Mouse (Mus musculus) CH12.LX (cell line): ENCODE data around the gene Madd. TPM values are rescaled to one million over a fixed set of nuclear protein-coding genes. Genes with fewer than 3 reads are reported as not detected.
"Not testable (repeated sequence)": the region's sequence is repeated elsewhere in the genome, so short reads cannot be mapped to it uniquely, and the experiment has no call there.

Experiments
- DNase-seq: peaks from one replicate; pipeline ENCODE4 v3.0.0-alpha.2; 2013; ENCODE audit errors: extremely low read depth
- H3K27ac ChIP-seq: 2 replicates; pipeline ENCODE4 v1.5.1; 2012; ENCODE audit warnings: low read depth, mild to moderate bottlenecking, control low read depth, moderate library complexity; ENCODE audit not compliant: insufficient read depth
- H3K27me3 ChIP-seq: replicated peaks from 2 replicates; pipeline ENCODE3; 2012; ENCODE audit warnings: inconsistent platforms
- H3K36me3 ChIP-seq, 2 experiments: replicated peaks in 1 of 2; 2 replicates each; pipeline versions ENCODE3 to v1.6.1; 2012; ENCODE audit warnings: inconsistent platforms in 1 of 2, low read length in 1 of 2, mild to moderate bottlenecking in 1 of 2, mixed read lengths in 1 of 2, moderate library complexity in 1 of 2; ENCODE audit not compliant: control insufficient read depth in 1 of 2, insufficient read depth in 1 of 2
- H3K4me1 ChIP-seq, 2 experiments: 2 replicates each; pipeline ENCODE4 v1.6.1; 2012; ENCODE audit warnings: inconsistent platforms in 1 of 2, moderate library complexity in 1 of 2; ENCODE audit not compliant: insufficient read depth in 2 of 2, control insufficient read depth in 1 of 2
- H3K4me2 ChIP-seq: 2 replicates; pipeline ENCODE4 v1.6.1; 2012; ENCODE audit warnings: low read depth, mild to moderate bottlenecking, control low read depth; ENCODE audit not compliant: poor library complexity, insufficient read depth, severe bottlenecking
- H3K4me3 ChIP-seq, 3 experiments: fragments of 150-350 bp in 1 of 3; sonication (generic) in 1 of 3; replicated peaks in 1 of 3; 2 replicates each; pipeline versions ENCODE3 to v1.5.1; 2011 to 2012; ENCODE audit warnings: low read depth in 2 of 3, low read length in 2 of 3, mild to moderate bottlenecking in 2 of 3, moderate library complexity in 2 of 3, control low read depth in 1 of 3, improper control_type of control experiment in 1 of 3, inconsistent platforms in 1 of 3, mixed read lengths in 1 of 3; ENCODE audit not compliant: poor library complexity in 1 of 3
- H3K79me2 ChIP-seq: replicated peaks from 2 replicates; pipeline ENCODE4 v1.6.1; 2012; ENCODE audit warnings: mild to moderate bottlenecking, moderate library complexity; ENCODE audit not compliant: control insufficient read depth, poor library complexity, insufficient read depth, severe bottlenecking; ENCODE audit errors: extremely low read depth
- H3K9ac ChIP-seq: 2 replicates; pipeline ENCODE4 v1.6.1; 2012; ENCODE audit warnings: low read depth, mild to moderate bottlenecking, control low read depth, moderate library complexity; ENCODE audit not compliant: insufficient read depth
- H3K9me3 ChIP-seq: replicated peaks from 2 replicates; pipeline ENCODE3; 2012; ENCODE audit warnings: low read length, inconsistent platforms, mixed read lengths
- BHLHE40 ChIP-seq: IDR thresholded peaks from 2 replicates; pipeline ENCODE4 v1.6.1; 2011; ENCODE audit warnings: mild to moderate bottlenecking, low read depth, low read length, improper control_type of control experiment
- CTCF ChIP-seq, 2 experiments: IDR thresholded peaks in 1 of 2; conservative IDR thresholded peaks in 1 of 2; 2 replicates each; pipeline ENCODE4 v1.5.1; 2011 to 2012; ENCODE audit warnings: low read depth in 2 of 2, low read length in 2 of 2, improper control_type of control experiment in 1 of 2, inconsistent platforms in 1 of 2, mild to moderate bottlenecking in 1 of 2, moderate library complexity in 1 of 2
- ELF1 ChIP-seq: IDR thresholded peaks from 2 replicates; pipeline ENCODE4 v1.6.1; 2014; ENCODE audit warnings: low read depth, mild to moderate bottlenecking, inconsistent platforms, low read length, improper control_type of control experiment
- EP300 ChIP-seq: IDR thresholded peaks from 2 replicates; pipeline ENCODE4 v1.6.1; 2011; ENCODE audit warnings: low read length, improper control_type of control experiment
- HCFC1 ChIP-seq: IDR thresholded peaks from 2 replicates; pipeline ENCODE4 v1.6.1; 2012; ENCODE audit warnings: low read depth, mild to moderate bottlenecking, inconsistent platforms, low read length, improper control_type of control experiment
- IRF4 ChIP-seq: IDR thresholded peaks from 2 replicates; pipeline ENCODE4 v1.6.1; 2014; ENCODE audit warnings: low read depth, mild to moderate bottlenecking, inconsistent platforms, low read length, improper control_type of control experiment
- JUN ChIP-seq: IDR thresholded peaks from 2 replicates; pipeline ENCODE4 v1.6.1; 2011; ENCODE audit warnings: low read depth, mild to moderate bottlenecking, low read length, improper control_type of control experiment, moderate library complexity; ENCODE audit not compliant: insufficient read depth
- KAT2A ChIP-seq: IDR thresholded peaks from 2 replicates; pipeline ENCODE4 v1.6.1; 2012; ENCODE audit warnings: low read length, improper control_type of control experiment, inconsistent platforms; ENCODE audit not compliant: insufficient replicate concordance
- MXI1 ChIP-seq: IDR thresholded peaks from 2 replicates; pipeline ENCODE4 v1.6.1; 2011; ENCODE audit warnings: mild to moderate bottlenecking, low read depth, low read length, improper control_type of control experiment
- NRF1 ChIP-seq: IDR thresholded peaks from 2 replicates; pipeline ENCODE4 v1.6.1; 2014; ENCODE audit warnings: low read depth, mild to moderate bottlenecking, inconsistent platforms, low read length, improper control_type of control experiment, moderate library complexity
- RAD21 ChIP-seq: IDR thresholded peaks from 2 replicates; pipeline ENCODE4 v1.6.1; 2011; ENCODE audit warnings: low read depth, mild to moderate bottlenecking, low read length, improper control_type of control experiment, moderate library complexity
- SMC3 ChIP-seq: IDR thresholded peaks from 2 replicates; pipeline ENCODE4 v1.6.1; 2011; ENCODE audit warnings: low read depth, low read length, improper control_type of control experiment
- TBP ChIP-seq: conservative IDR thresholded peaks from 2 replicates; pipeline ENCODE4 v1.6.1; 2011; ENCODE audit warnings: low read depth, low read length, improper control_type of control experiment
- TCF12 ChIP-seq: IDR thresholded peaks from 2 replicates; pipeline ENCODE4 v1.6.1; 2014; ENCODE audit warnings: low read depth, mild to moderate bottlenecking, inconsistent platforms, low read length, improper control_type of control experiment
- UBTF ChIP-seq: IDR thresholded peaks from 2 replicates; pipeline ENCODE4 v1.6.1; 2012; ENCODE audit warnings: low read depth, mild to moderate bottlenecking, inconsistent platforms, low read length, improper control_type of control experiment, moderate library complexity
- USF1 ChIP-seq: IDR thresholded peaks from 2 replicates; pipeline ENCODE4 v1.6.1; 2014; ENCODE audit warnings: low read depth, mild to moderate bottlenecking, inconsistent platforms, low read length, improper control_type of control experiment
- ZKSCAN1 ChIP-seq: IDR thresholded peaks from 2 replicates; pipeline ENCODE4 v1.6.1; 2012; ENCODE audit warnings: low read depth, inconsistent platforms, low read length, improper control_type of control experiment, borderline replicate concordance
- ZMIZ1 ChIP-seq: IDR thresholded peaks from 2 replicates; pipeline ENCODE4 v1.6.1; 2012; ENCODE audit warnings: low read depth, mild to moderate bottlenecking, inconsistent platforms, low read length, improper control_type of control experiment
- ZNF384 ChIP-seq: IDR thresholded peaks from 2 replicates; pipeline ENCODE4 v1.6.1; 2012; ENCODE audit warnings: low read depth, low read length, improper control_type of control experiment, inconsistent platforms
- dilution Hi-C: fragments of 300-500 bp; cut with MboI; formaldehyde crosslinking; loops from 2 replicates; pipeline ENCODE4 v1.14.3; 2020; ENCODE audit warnings: low sequenced_read_pairs; ENCODE audit not compliant: extremely low pct_unique_long_range_greater_than_20kb, extremely low pct_ligation_motif_present
- in situ Hi-C: fragments of 300-500 bp; cut with MboI; formaldehyde crosslinking; loops from 3 replicates; pipeline ENCODE4 v1.14.3; 2019; ENCODE audit warnings: low sequenced_read_pairs, low pct_ligation_motif_present, low pct_unique_long_range_greater_than_20kb, mixed read lengths
- polyA plus RNA-seq: library from polyadenylated mRNA; unstranded; fragments of >175 nt; gene quantifications from 2 replicates; pipeline ENCODE4 v1.2.1, GENCODE M21; 2012; ENCODE audit warnings: low read depth; ENCODE audit not compliant: insufficient read length
- total RNA-seq, 2 experiments: library from RNA; depleted of rRNA; stranded (reverse); fragments of 300-350 nt in 1 of 2; fragments of >200 nt in 1 of 2; gene quantifications; 2 replicates each; pipeline ENCODE4 v1.2.3; 2012 to 2014

Gene Madd
- total and polyA plus RNA-seq, 3 experiments, result 4.8 to 15.6 (median 14.6) TPM

DNA sequence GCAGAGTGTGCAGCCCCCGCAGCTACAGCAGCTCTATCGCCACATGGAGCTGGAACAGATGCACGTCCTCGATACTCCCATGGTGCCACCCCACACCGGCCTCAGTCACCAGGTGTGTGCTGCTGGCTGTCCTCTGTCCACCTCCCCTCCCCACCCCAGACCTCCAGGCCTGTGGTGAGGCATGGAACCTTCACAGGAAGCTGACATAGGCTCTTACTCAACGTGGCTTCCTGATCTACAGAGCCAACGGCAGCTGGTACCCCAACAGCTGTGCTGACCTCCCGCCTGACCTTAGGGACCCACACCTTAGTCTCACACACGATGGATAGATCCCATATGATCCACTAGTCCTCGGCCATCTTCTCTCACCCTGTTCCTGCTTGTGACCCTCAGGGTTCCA lies 70.3 kb downstream of the Madd start:
- Histone ChIP-seq H3K9ac (no peak overlapping the region), H3K9me3 (no peaks in the 10 kb centered on the region), H3K36me3 (peaks cover 76 to 98% of the 10 kb centered on the region in 2 experiments), H3K79me2 (peaks cover 3% of the 10 kb centered on the region), H3K4me3 (no peak overlapping the region), H3K4me1 (0 out of 4 replicates have a peak, but pooled peaks cover 0 to 3% of the 10 kb centered on the region in 2 experiments), H3K27me3 (no peaks in the 10 kb centered on the region), H3K4me2 (no peak overlapping the region), H3K27ac (no peak overlapping the region)
- dilution Hi-C loops, result no loop called here
- in situ Hi-C loops, result no loop called here
- TF ChIP-seq BHLHE40 (no peak), CTCF (conservative IDR thresholded peaks at IDR 0.05 in 1 of 2, IDR thresholded peaks at IDR 0.05 in 1 of 2; ENCODE audit: low read depth in 2 of 2, low read length in 2 of 2) (no peak), SMC3 (no peak), IRF4 (no peak), MXI1 (no peak), HCFC1 (no peak), NRF1 (no peak), ZMIZ1 (no peak), UBTF (no peak), RAD21 (no peak), KAT2A (no peak), ZKSCAN1 (no peak), TBP (no peak), TCF12 (no peak), USF1 (no peak), EP300 (no peak), JUN (no peak), ZNF384 (no peak)
- DNase-seq, result no peak

DNA sequence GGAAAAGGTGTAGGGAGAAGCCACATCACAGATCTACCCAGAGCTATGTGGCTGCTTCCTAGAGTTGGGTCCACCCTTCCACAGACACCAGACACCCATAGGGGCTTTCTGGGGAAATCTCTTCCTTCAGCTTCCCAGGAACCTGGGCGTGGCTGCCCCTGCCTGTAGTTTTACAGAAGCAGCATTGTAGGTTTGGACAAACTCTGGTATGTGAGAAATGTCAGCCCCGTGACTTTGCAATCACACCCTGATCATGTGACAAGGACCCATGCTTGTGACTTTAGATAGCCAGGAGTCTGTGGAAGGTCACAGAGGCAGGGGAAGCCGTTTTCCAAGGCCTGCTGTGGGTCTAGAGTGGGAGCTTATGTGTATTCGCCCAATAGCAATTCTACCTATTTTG lies 71.1 kb downstream of the Madd start:
- no peak overlapping the region for H3K27ac ChIP-seq
- H3K9me3 ChIP-seq, result no peaks in the 10 kb centered on the region
- no peak for DNase-seq
- TF ChIP-seq ZNF384 (no peak), ELF1 (no peak)
- peaks cover 10% of the 10 kb centered on the region for H3K79me2 ChIP-seq
- no peak overlapping the region for H3K9ac ChIP-seq
- no peak overlapping the region for H3K4me2 ChIP-seq
- in situ Hi-C loops, result no loop called here
- H3K4me3 ChIP-seq, result no peak overlapping the region
- H3K36me3 ChIP-seq, result peaks cover 83 to 98% of the 10 kb centered on the region in 2 experiments
- H3K4me1 ChIP-seq, result 0 out of 4 replicates have a peak, but pooled peaks cover 0 to 3% of the 10 kb centered on the region in 2 experiments
- no peaks in the 10 kb centered on the region for H3K27me3 ChIP-seq
- dilution Hi-C loops, result no loop called here

DNA sequence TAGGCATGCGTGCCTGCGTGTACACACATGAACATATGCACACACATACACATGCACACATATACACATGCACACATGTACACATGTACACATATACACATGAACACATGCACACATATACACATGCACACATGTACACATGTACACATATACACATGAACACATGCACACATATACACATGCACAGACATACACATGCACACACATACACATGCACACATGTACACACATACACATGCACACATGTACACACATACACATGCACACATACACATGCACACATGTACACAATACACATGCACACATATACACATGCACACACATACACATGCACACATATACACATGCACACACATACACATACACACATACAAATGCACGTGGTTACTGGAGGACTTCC lies 71.8 kb downstream of the Madd start:
- H3K4me2 ChIP-seq, dilution Hi-C loops, H3K9me3 ChIP-seq, H3K27ac ChIP-seq, H3K9ac ChIP-seq, H3K27me3 ChIP-seq, DNase-seq, H3K4me1 ChIP-seq, H3K4me3 ChIP-seq, in situ Hi-C loops: not testable (repeated sequence)
- H3K79me2 ChIP-seq, result peaks cover 16% of the 10 kb centered on the region
- H3K36me3 ChIP-seq, result peaks cover 87 to 98% of the 10 kb centered on the region in 2 experiments
